Mouse (Mus musculus) erythroblast, adult 5-6 weeks (primary cell): ENCODE data around the gene Scnm1. TPM values are rescaled to one million over a fixed set of nuclear protein-coding genes. Genes with fewer than 3 reads are reported as not detected.
"Not testable (repeated sequence)": the region's sequence is repeated elsewhere in the genome, so short reads cannot be mapped to it uniquely, and the experiment has no call there.

Experiments
- ATAC-seq: replicated peaks from 2 replicates; pipeline ENCODE4 v1.8.0; 2016; ENCODE audit warnings: moderate number of reproducible peaks, mild to moderate bottlenecking, moderate TSS enrichment, inconsistent platforms; ENCODE audit not compliant: poor library complexity, low FRiP score, severe bottlenecking
- total RNA-seq, 2 experiments: library from RNA; stranded (forward) in 1 of 2; stranded (reverse) in 1 of 2; fragments of 150-400 nt in 1 of 2; fragments of 200-764, 138-1000 nt in 1 of 2; gene quantifications; 2 replicates each; pipeline versions ENCODE4 v1.2.3 to v1.2.4; 2015 to 2017; ENCODE audit warnings: low replicate concordance in 2 of 2

Gene Scnm1
- total RNA-seq, 2 experiments from 2014 or later = 39.0 to 39.8 TPM

DNA sequence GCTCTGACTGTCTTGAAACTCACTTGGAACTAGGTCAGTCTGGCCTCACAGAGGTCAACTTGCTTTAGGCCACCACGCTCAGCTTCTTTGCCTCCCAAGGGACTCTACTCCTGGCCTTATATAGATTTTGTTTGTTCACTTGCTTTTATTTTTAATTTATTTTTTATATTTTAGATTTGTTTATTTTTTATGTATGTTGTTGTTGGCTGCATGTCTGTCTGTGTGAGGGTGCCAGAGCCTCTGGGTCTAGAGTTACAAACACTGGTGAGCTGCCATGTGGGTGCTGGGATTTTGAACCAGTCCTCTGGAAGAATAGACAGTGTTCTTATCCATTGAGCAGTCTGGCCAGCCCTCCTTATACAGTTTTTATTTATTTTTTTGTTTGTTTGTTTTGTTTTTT is 21.1 kb downstream of the Scnm1 start:
- no peak for ATAC-seq

DNA sequence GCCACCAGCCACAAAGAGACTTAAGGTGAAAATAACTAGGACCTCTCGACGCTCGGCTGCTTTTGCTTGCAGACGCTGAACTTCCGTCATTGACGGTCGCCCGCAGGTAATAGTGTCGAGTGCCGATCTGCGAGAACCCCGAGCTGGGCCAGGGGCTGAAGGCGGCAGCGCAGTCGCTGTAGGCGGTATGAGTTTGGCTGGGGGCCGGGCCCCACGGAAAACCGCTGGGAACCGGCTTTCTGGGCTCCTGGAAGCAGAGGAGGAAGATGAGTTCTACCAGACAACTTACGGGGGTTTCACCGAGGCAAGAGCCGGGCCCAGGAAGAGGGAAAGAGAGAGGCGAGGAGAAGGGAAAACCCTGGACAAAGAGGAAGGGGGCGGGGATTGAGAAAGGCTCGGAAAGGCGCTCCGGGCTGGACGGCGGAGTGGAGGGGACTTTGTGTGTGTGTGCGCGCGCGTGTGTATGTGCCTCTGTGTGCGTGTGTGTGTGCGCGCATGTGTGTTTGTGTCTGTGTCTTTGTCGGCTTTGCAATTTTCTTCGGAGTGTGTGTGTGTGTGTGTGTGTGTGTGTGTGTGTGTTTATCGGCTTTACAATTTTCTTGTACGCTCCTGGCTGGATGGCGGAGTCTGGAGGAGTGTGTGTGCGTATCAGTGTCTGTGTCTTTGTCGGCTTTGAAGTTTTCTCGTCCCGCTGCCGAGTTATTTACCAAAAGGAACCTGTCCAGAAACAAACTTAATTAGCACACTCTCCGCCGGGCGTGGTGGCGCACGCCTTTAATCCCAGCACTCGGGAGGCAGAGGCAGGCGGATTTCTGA is 22.7 kb downstream of the Scnm1 start, which contains the start of gene Vps72:
Vps72 (plus strand) TSS at position 112 of the 816 bp plus-strand sequence.
- peak; percentile 70 for ATAC-seq

GRCm38 (mm10) chr3:95107898-95108297 is 25.9 kb downstream of the Scnm1 start:
- no peak for ATAC-seq

GRCm38 (mm10) chr3:95107308-95107707 is 26.5 kb downstream of the Scnm1 start:
- ATAC-seq = not testable (repeated sequence)

GRCm38 (mm10) chr3:95106338-95107117 is 27.3 kb downstream of the Scnm1 start, which contains the start of gene Pip5k1a:
TSS of gene Pip5k1a (minus strand) at chr3:95106930.
- peak; percentile 77 for ATAC-seq

- peak; percentile 8; the same call in 1 of the 2 replicates for ATAC-seq
Measured at GRCm38 (mm10) chr3:95105586-95106337, 28.0 kb downstream of the Scnm1 start.

- ATAC-seq = no peak
Measured at GRCm38 (mm10) chr3:95105121-95105520, 28.7 kb downstream of the Scnm1 start.

GRCm38 (mm10) chr3:95100854-95101253 is 33.0 kb downstream of the Scnm1 start:
- no peak for ATAC-seq

DNA sequence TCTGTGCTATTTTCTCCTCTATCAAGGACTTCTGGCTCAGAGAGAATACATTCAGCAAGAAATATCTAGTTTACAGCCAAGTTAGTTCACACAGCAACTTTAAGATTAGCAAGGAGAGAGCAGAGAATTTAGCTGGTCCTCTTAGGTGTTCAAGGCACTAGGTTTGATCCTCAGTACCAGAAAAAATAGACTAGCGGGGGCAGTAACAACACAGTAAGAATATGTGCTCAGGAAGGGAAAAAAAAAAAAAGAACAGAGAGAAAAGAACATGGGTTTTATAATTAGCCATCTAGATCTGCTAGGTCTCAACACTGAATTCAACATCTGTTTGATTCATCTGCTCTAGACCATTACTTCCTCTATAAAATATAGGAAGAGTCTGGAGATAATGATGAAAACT is 45.7 kb downstream of the Scnm1 start:
- no peak for ATAC-seq

Other genes with a start within 250 kb of the Scnm1 start
- 108 and 126 TPM in 2 replicates for gene Psmb4, start 247.1 kb downstream of the Scnm1 start, total RNA-seq (2015; ENCODE audit: low replicate concordance)
- gene Psmb4, start 247.1 kb downstream of the Scnm1 start, total RNA-seq (2017; ENCODE audit: low replicate concordance) = 40.0 and 52.2 TPM in 2 replicates
- 20.3 and 45.0 TPM in 2 replicates for gene Selenbp1, start 201.0 kb downstream of the Scnm1 start, total RNA-seq (2015; ENCODE audit: low replicate concordance)
- gene Selenbp1, start 201.0 kb downstream of the Scnm1 start, total RNA-seq (2017; ENCODE audit: low replicate concordance) = 35.3 and 41.0 TPM in 2 replicates
- gene Rfx5, start 179.9 kb downstream of the Scnm1 start, total RNA-seq (2015; ENCODE audit: low replicate concordance) = 3.3 and 4.2 TPM in 2 replicates
- gene Rfx5, start 179.9 kb downstream of the Scnm1 start, total RNA-seq (2017; ENCODE audit: low replicate concordance) = 2.2 and 5.9 TPM in 2 replicates
- gene Pi4kb, start 159.3 kb downstream of the Scnm1 start, total RNA-seq (2015; ENCODE audit: low replicate concordance) = 8.6 and 14.4 TPM in 2 replicates
- 7.8 and 21.9 TPM in 2 replicates for gene Pi4kb, start 159.3 kb downstream of the Scnm1 start, total RNA-seq (2017; ENCODE audit: low replicate concordance)
- 5.9 and 6.5 TPM in 2 replicates for gene Zfp687, start 118.6 kb downstream of the Scnm1 start, total RNA-seq (2015; ENCODE audit: low replicate concordance)
- gene Zfp687, start 118.6 kb downstream of the Scnm1 start, total RNA-seq (2017; ENCODE audit: low replicate concordance) = 4.3 and 6.4 TPM in 2 replicates
- gene Psmd4, start 91.4 kb downstream of the Scnm1 start, total RNA-seq (2015; ENCODE audit: low replicate concordance) = 76.9 and 89.3 TPM in 2 replicates
- gene Psmd4, start 91.4 kb downstream of the Scnm1 start, total RNA-seq (2017; ENCODE audit: low replicate concordance) = 102 and 150 TPM in 2 replicates
- gene Pip5k1a, start 27.1 kb downstream of the Scnm1 start, total RNA-seq (2015; ENCODE audit: low replicate concordance) = 31.5 and 42.4 TPM in 2 replicates
- gene Pip5k1a, start 27.1 kb downstream of the Scnm1 start, total RNA-seq (2017; ENCODE audit: low replicate concordance) = 71.0 and 81.5 TPM in 2 replicates
- gene Vps72, start 23.0 kb downstream of the Scnm1 start, total RNA-seq (2015; ENCODE audit: low replicate concordance) = 8.5 and 19.4 TPM in 2 replicates
- gene Vps72, start 23.0 kb downstream of the Scnm1 start, total RNA-seq (2017; ENCODE audit: low replicate concordance) = 14.6 and 18.8 TPM in 2 replicates
- gene Tmod4, start 9.5 kb downstream of the Scnm1 start, total RNA-seq (2015; ENCODE audit: low replicate concordance) = not detected in 2 replicates
- 0.17 and 3.3 TPM in 2 replicates for gene Tmod4, start 9.5 kb downstream of the Scnm1 start, total RNA-seq (2017; ENCODE audit: low replicate concordance)
- gene Lysmd1, start 77 bp upstream of the Scnm1 start, total RNA-seq (2015; ENCODE audit: low replicate concordance) = 7.7 and 12.1 TPM in 2 replicates
- 11.7 and 13.7 TPM in 2 replicates for gene Lysmd1, start 77 bp upstream of the Scnm1 start, total RNA-seq (2017; ENCODE audit: low replicate concordance)
- 10.2 and 17.1 TPM in 2 replicates for gene Tnfaip8l2, start 8.3 kb upstream of the Scnm1 start, total RNA-seq (2015; ENCODE audit: low replicate concordance)
- gene Tnfaip8l2, start 8.3 kb upstream of the Scnm1 start, total RNA-seq (2017; ENCODE audit: low replicate concordance) = 6.0 and 12.4 TPM in 2 replicates
- not detected in 2 replicates for gene Sema6c, start 26.4 kb upstream of the Scnm1 start, total RNA-seq (2015; ENCODE audit: low replicate concordance)
- not detected in 2 replicates for gene Sema6c, start 26.4 kb upstream of the Scnm1 start, total RNA-seq (2017; ENCODE audit: low replicate concordance)
- gene Gabpb2, start 83.9 kb upstream of the Scnm1 start, total RNA-seq (2015; ENCODE audit: low replicate concordance) = 12.5 and 16.1 TPM in 2 replicates
- 38.1 and 40.8 TPM in 2 replicates for gene Gabpb2, start 83.9 kb upstream of the Scnm1 start, total RNA-seq (2017; ENCODE audit: low replicate concordance)
- gene Cdc42se1, start 94.7 kb upstream of the Scnm1 start, total RNA-seq (2015; ENCODE audit: low replicate concordance) = 35.9 and 53.4 TPM in 2 replicates
- 12.8 and 21.5 TPM in 2 replicates for gene Cdc42se1, start 94.7 kb upstream of the Scnm1 start, total RNA-seq (2017; ENCODE audit: low replicate concordance)
- gene Mllt11, start 98.2 kb upstream of the Scnm1 start, total RNA-seq (2015; ENCODE audit: low replicate concordance) = 3.1 TPM in 1 of 2 replicates, not detected in the other
- gene Mllt11, start 98.2 kb upstream of the Scnm1 start, total RNA-seq (2017; ENCODE audit: low replicate concordance) = 0.14 TPM in 1 of 2 replicates, not detected in the other
- not detected in 2 replicates for gene Gm128, start 107.6 kb upstream of the Scnm1 start, total RNA-seq (2015; ENCODE audit: low replicate concordance)
- gene Gm128, start 107.6 kb upstream of the Scnm1 start, total RNA-seq (2017; ENCODE audit: low replicate concordance) = not detected in 2 replicates
- not detected in 2 replicates for gene Bnipl, start 117.2 kb upstream of the Scnm1 start, total RNA-seq (2015; ENCODE audit: low replicate concordance)
- gene Bnipl, start 117.2 kb upstream of the Scnm1 start, total RNA-seq (2017; ENCODE audit: low replicate concordance) = 0.68 TPM in 1 of 2 replicates, not detected in the other
- gene Mindy1, start 147.3 kb upstream of the Scnm1 start, total RNA-seq (2015; ENCODE audit: low replicate concordance) = 23.2 and 27.4 TPM in 2 replicates
- gene Mindy1, start 147.3 kb upstream of the Scnm1 start, total RNA-seq (2017; ENCODE audit: low replicate concordance) = 17.7 and 28.2 TPM in 2 replicates
- 3.3 and 7.5 TPM in 2 replicates for gene Prune1, start 148.1 kb upstream of the Scnm1 start, total RNA-seq (2015; ENCODE audit: low replicate concordance)
- 2.6 and 4.4 TPM in 2 replicates for gene Prune1, start 148.1 kb upstream of the Scnm1 start, total RNA-seq (2017; ENCODE audit: low replicate concordance)
- gene Anxa9, start 173.2 kb upstream of the Scnm1 start, total RNA-seq (2015; ENCODE audit: low replicate concordance) = 2.7 and 3.3 TPM in 2 replicates
- 0.98 and 2.1 TPM in 2 replicates for gene Anxa9, start 173.2 kb upstream of the Scnm1 start, total RNA-seq (2017; ENCODE audit: low replicate concordance)
- gene Cers2, start 180.8 kb upstream of the Scnm1 start, total RNA-seq (2015; ENCODE audit: low replicate concordance) = 45.1 and 45.2 TPM in 2 replicates
- gene Cers2, start 180.8 kb upstream of the Scnm1 start, total RNA-seq (2017; ENCODE audit: low replicate concordance) = 26.8 and 31.9 TPM in 2 replicates
- gene Setdb1, start 223.2 kb upstream of the Scnm1 start, total RNA-seq (2015; ENCODE audit: low replicate concordance) = 6.1 and 20.6 TPM in 2 replicates
- gene Setdb1, start 223.2 kb upstream of the Scnm1 start, total RNA-seq (2017; ENCODE audit: low replicate concordance) = 6.6 and 7.5 TPM in 2 replicates